Mouse (Mus musculus): ENCODE measurements around the gene Igdcc3. TPM values are rescaled to one million over a fixed set of nuclear protein-coding genes. Genes with fewer than 3 reads are reported as not detected.

Gene Igdcc3
- polyA plus RNA-seq, 1 experiment from 2014 or later, result 1.1 TPM

GRCm38 (mm10) chr9:65175939-65176871 is 35.2 kb downstream of the Igdcc3 start:
- ATAC-seq (ENCODE audit: low read depth) (0 out of 2 replicates have a peak, but pooled peaks have one; percentile 19), DNase-seq (ENCODE audit: low spot score) (peak; percentile 43)
- H3K4me3 ChIP-seq (ENCODE audit: low read depth, low read length), result no peak overlapping the region
- H3K9ac ChIP-seq (ENCODE audit: low read depth, low read length), result no peak overlapping the region; the same call in 1 of the 2 replicates
- no peaks in the 10 kb centered on the region for H3K27me3 ChIP-seq (replicated peaks; ENCODE audit: control insufficient read depth, insufficient read depth, low read length)
- no peaks in the 10 kb centered on the region for H3K36me3 ChIP-seq (ENCODE audit: control insufficient read depth, insufficient read depth, low read length)
- peak overlapping the region; percentile 52; the same call in 1 of the 2 replicates for H3K27ac ChIP-seq (replicated peaks; ENCODE audit: low read depth, low read length)
- peaks cover 22% of the 10 kb centered on the region for H3K4me1 ChIP-seq (ENCODE audit: control insufficient read depth, insufficient read depth, low read length)
- H3K9me3 ChIP-seq (ENCODE audit: control insufficient read depth, low read length), result no peaks in the 10 kb centered on the region
- peak overlapping the region; percentile 12; the same call in 1 of the 2 replicates for H3K4me2 ChIP-seq (ENCODE audit: low read depth, low read length)
- 36% methylated on average over 9 of the region's 9 CpGs for WGBS

GRCm38 (mm10) chr9:65177497-65177896 is 36.5 kb downstream of the Igdcc3 start:
- H3K9ac ChIP-seq (ENCODE audit: low read depth, low read length), result no peak overlapping the region
- no peaks in the 10 kb centered on the region for H3K9me3 ChIP-seq (ENCODE audit: control insufficient read depth, low read length)
- no peaks in the 10 kb centered on the region for H3K27me3 ChIP-seq (replicated peaks; ENCODE audit: control insufficient read depth, insufficient read depth, low read length)
- ATAC-seq (ENCODE audit: low read depth) (no peak), DNase-seq (ENCODE audit: low spot score) (no peak)
- no peak overlapping the region for H3K27ac ChIP-seq (replicated peaks; ENCODE audit: low read depth, low read length)
- no peak overlapping the region for H3K4me2 ChIP-seq (ENCODE audit: low read depth, low read length)
- 66% methylated on average over 3 of the region's 3 CpGs for WGBS
- H3K4me1 ChIP-seq (ENCODE audit: control insufficient read depth, insufficient read depth, low read length), result peaks cover 22% of the 10 kb centered on the region
- H3K36me3 ChIP-seq (ENCODE audit: control insufficient read depth, insufficient read depth, low read length), result 0 out of 2 replicates have a peak, but pooled peaks cover 3% of the 10 kb centered on the region
- H3K4me3 ChIP-seq (ENCODE audit: low read depth, low read length), result no peak overlapping the region

- no peaks in the 10 kb centered on the region for H3K9me3 ChIP-seq (ENCODE audit: control insufficient read depth, low read length)
- no peaks in the 10 kb centered on the region for H3K27me3 ChIP-seq (replicated peaks; ENCODE audit: control insufficient read depth, insufficient read depth, low read length)
- H3K9ac ChIP-seq (ENCODE audit: low read depth, low read length), result no peak overlapping the region
- no peak overlapping the region for H3K4me3 ChIP-seq (ENCODE audit: low read depth, low read length)
- 0 out of 2 replicates have a peak, but pooled peaks cover 3% of the 10 kb centered on the region for H3K36me3 ChIP-seq (ENCODE audit: control insufficient read depth, insufficient read depth, low read length)
- no peak overlapping the region; the same call in 1 of the 2 replicates for H3K27ac ChIP-seq (replicated peaks; ENCODE audit: low read depth, low read length)
- H3K4me2 ChIP-seq (ENCODE audit: low read depth, low read length), result 0 out of 2 replicates have a peak overlapping the region, but pooled peaks have one; percentile 46
- no peak for DNase-seq (ENCODE audit: low spot score)
- 51% methylated on average over 10 of the region's 10 CpGs for WGBS
- no peak for ATAC-seq (ENCODE audit: low read depth)
- H3K4me1 ChIP-seq (ENCODE audit: control insufficient read depth, insufficient read depth, low read length), result peaks cover 22% of the 10 kb centered on the region
Measured at GRCm38 (mm10) chr9:65177912-65178311, 36.9 kb downstream of the Igdcc3 start.

GRCm38 (mm10) chr9:65178336-65179213 is 37.6 kb downstream of the Igdcc3 start:
- Histone ChIP-seq H3K4me3 (ENCODE audit: low read depth, low read length) (no peak overlapping the region), H3K4me1 (ENCODE audit: control insufficient read depth, insufficient read depth, low read length) (peaks cover 22% of the 10 kb centered on the region), H3K9ac (ENCODE audit: low read depth, low read length) (peak overlapping the region; percentile 5), H3K27ac (replicated peaks; ENCODE audit: low read depth, low read length) (no peak overlapping the region; the same call in 1 of the 2 replicates), H3K36me3 (ENCODE audit: control insufficient read depth, insufficient read depth, low read length) (0 out of 2 replicates have a peak, but pooled peaks cover 3% of the 10 kb centered on the region), H3K27me3 (replicated peaks; ENCODE audit: control insufficient read depth, insufficient read depth, low read length) (no peaks in the 10 kb centered on the region), H3K9me3 (ENCODE audit: control insufficient read depth, low read length) (no peaks in the 10 kb centered on the region), H3K4me2 (ENCODE audit: low read depth, low read length) (peak overlapping the region; percentile 46)
- peak; percentile 81 for ATAC-seq (ENCODE audit: low read depth)
- DNase-seq (ENCODE audit: low spot score), result peak; percentile 79
- 10% methylated on average over 22 of the region's 22 CpGs for WGBS

GRCm38 (mm10) chr9:65179817-65180624 is 39.0 kb downstream of the Igdcc3 start:
- no peaks in the 10 kb centered on the region for H3K27me3 ChIP-seq (replicated peaks; ENCODE audit: control insufficient read depth, insufficient read depth, low read length)
- H3K4me1 ChIP-seq (ENCODE audit: control insufficient read depth, insufficient read depth, low read length), result peaks cover 22% of the 10 kb centered on the region
- ATAC-seq (ENCODE audit: low read depth) (no peak), DNase-seq (ENCODE audit: low spot score) (no peak)
- WGBS, result 41% methylated on average over 17 of the region's 17 CpGs
- H3K4me3 ChIP-seq (ENCODE audit: low read depth, low read length), result no peak overlapping the region
- H3K4me2 ChIP-seq (ENCODE audit: low read depth, low read length), result 0 out of 2 replicates have a peak overlapping the region, but pooled peaks have one; percentile 29
- H3K9ac ChIP-seq (ENCODE audit: low read depth, low read length), result no peak overlapping the region
- no peaks in the 10 kb centered on the region for H3K9me3 ChIP-seq (ENCODE audit: control insufficient read depth, low read length)
- H3K27ac ChIP-seq (replicated peaks; ENCODE audit: low read depth, low read length), result no peak overlapping the region
- H3K36me3 ChIP-seq (ENCODE audit: control insufficient read depth, insufficient read depth, low read length), result 0 out of 2 replicates have a peak, but pooled peaks cover 3% of the 10 kb centered on the region

- Histone ChIP-seq H3K27ac (replicated peaks; ENCODE audit: low read depth, low read length) (no peak overlapping the region), H3K36me3 (ENCODE audit: control insufficient read depth, insufficient read depth, low read length) (no peaks in the 10 kb centered on the region), H3K4me3 (ENCODE audit: low read depth, low read length) (no peak overlapping the region), H3K9me3 (ENCODE audit: control insufficient read depth, low read length) (no peaks in the 10 kb centered on the region), H3K4me1 (ENCODE audit: control insufficient read depth, insufficient read depth, low read length) (no peaks in the 10 kb centered on the region), H3K27me3 (replicated peaks; ENCODE audit: control insufficient read depth, insufficient read depth, low read length) (no peaks in the 10 kb centered on the region), H3K4me2 (ENCODE audit: low read depth, low read length) (no peak overlapping the region), H3K9ac (ENCODE audit: low read depth, low read length) (no peak overlapping the region)
- ATAC-seq (ENCODE audit: low read depth) (peak; percentile 73), DNase-seq (ENCODE audit: low spot score) (peak; percentile 93)
- 8% methylated on average over 3 of the region's 3 CpGs for WGBS
Measured at GRCm38 (mm10) chr9:65188599-65188998, 47.6 kb downstream of the Igdcc3 start.

GRCm38 (mm10) chr9:65190306-65190705 is 49.3 kb downstream of the Igdcc3 start:
- H3K27me3 ChIP-seq (replicated peaks; ENCODE audit: control insufficient read depth, insufficient read depth, low read length), result no peaks in the 10 kb centered on the region
- H3K4me1 ChIP-seq (ENCODE audit: control insufficient read depth, insufficient read depth, low read length), result 0 out of 2 replicates have a peak, but pooled peaks cover 1% of the 10 kb centered on the region
- no peak overlapping the region for H3K9ac ChIP-seq (ENCODE audit: low read depth, low read length)
- H3K9me3 ChIP-seq (ENCODE audit: control insufficient read depth, low read length), result no peaks in the 10 kb centered on the region
- ATAC-seq (ENCODE audit: low read depth), result no peak
- no peak overlapping the region for H3K27ac ChIP-seq (replicated peaks; ENCODE audit: low read depth, low read length)
- DNase-seq (ENCODE audit: low spot score), result no peak
- 57% methylated on average over 7 of the region's 7 CpGs for WGBS
- H3K4me2 ChIP-seq (ENCODE audit: low read depth, low read length), result no peak overlapping the region
- no peak overlapping the region for H3K4me3 ChIP-seq (ENCODE audit: low read depth, low read length)
- H3K36me3 ChIP-seq (ENCODE audit: control insufficient read depth, insufficient read depth, low read length), result no peaks in the 10 kb centered on the region

Measured in embryonic facial prominence, embryonic 14.5 days (tissue).